Mouse (Mus musculus) lung, embryonic 16.5 days (tissue): Measurements from ENCODE around the gene Clec12a. TPM values are rescaled to one million over a fixed set of nuclear protein-coding genes. Genes with fewer than 3 reads are reported as not detected.

Experiments used
- ATAC-seq: fragments of 200-750 bp; cut with Nextera tagmentation; 2 replicates; pipeline ENCODE4 v1.8.0; 2017; ENCODE audit warnings: low read depth, mild to moderate bottlenecking, moderate library complexity
- H3K27ac ChIP-seq: fragments of 300-500 bp; sonication (generic); 2 replicates; pipeline ENCODE4 v1.5.1; 2014; ENCODE audit warnings: mild to moderate bottlenecking, control low read depth, low read length
- H3K27me3 ChIP-seq: fragments of 300-500 bp; sonication (generic); 2 replicates; pipeline ENCODE4 v1.6.1; 2014; ENCODE audit warnings: low read depth, low read length, mixed read lengths; ENCODE audit not compliant: control insufficient read depth, insufficient read depth
- H3K36me3 ChIP-seq: fragments of 300-500 bp; sonication (generic); 2 replicates; pipeline ENCODE4 v1.6.1; 2014; ENCODE audit warnings: low read length; ENCODE audit not compliant: control insufficient read depth, insufficient read depth
- H3K4me1 ChIP-seq: fragments of 300-500 bp; sonication (generic); replicated peaks from 2 replicates; pipeline ENCODE4 v1.6.1; 2014; ENCODE audit warnings: low read length, mixed read lengths; ENCODE audit not compliant: control insufficient read depth, insufficient read depth
- H3K4me2 ChIP-seq: fragments of 300-500 bp; sonication (generic); 2 replicates; pipeline ENCODE4 v1.6.1; 2014; ENCODE audit warnings: low read depth, low read length, control low read depth
- H3K4me3 ChIP-seq: fragments of 300-500 bp; sonication (generic); 2 replicates; pipeline ENCODE4 v1.5.1; 2014; ENCODE audit warnings: mild to moderate bottlenecking, low read length, control low read depth
- H3K9ac ChIP-seq: fragments of 300-500 bp; sonication (generic); 2 replicates; pipeline ENCODE4 v1.6.1; 2014; ENCODE audit warnings: low read length, control low read depth
- H3K9me3 ChIP-seq: fragments of 300-500 bp; sonication (generic); 2 replicates; pipeline ENCODE4 v1.6.1; 2016; ENCODE audit warnings: low read length; ENCODE audit not compliant: control insufficient read depth
- WGBS: fragments of 180-500 bp; shearing (Covaris S2); extraction: QIAGEN DNeasy Blood & Tissue Kit; methylation state at CpG from one replicate; pipeline ENCODE4 v1.1.7; 2014; 5-methylcytosine and 5-hydroxymethylcytosine counted together
- polyA plus RNA-seq: library from polyadenylated mRNA; unstranded; fragments of >200 nt; fragmentation: Nextera tagmentation; extraction: Ambion mirVana; gene quantifications from 2 replicates; pipeline ENCODE4 v1.2.1, GENCODE M21; 2015

Clec12a gene
- polyA plus RNA-seq, 1 experiment from 2014 or later: 3.3 TPM

DNA sequence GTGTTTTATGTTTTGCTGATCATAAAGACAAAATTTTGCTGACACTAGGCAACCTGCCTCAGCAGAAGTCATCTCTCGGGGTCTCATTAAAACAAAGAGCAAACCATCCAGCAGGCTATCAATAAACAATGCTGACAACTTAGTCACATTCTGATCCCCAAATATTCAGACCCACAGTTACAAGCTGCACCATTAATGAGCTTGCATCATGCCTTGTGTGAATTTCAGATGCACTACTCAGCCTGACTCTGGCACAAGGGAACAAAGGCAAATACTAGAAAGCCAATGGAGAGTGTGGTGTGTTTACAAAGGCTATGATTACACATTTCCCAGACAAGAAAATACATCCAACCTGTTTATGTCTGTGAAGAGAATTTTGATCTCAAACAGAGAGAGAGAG is 71.7 kb downstream of the Clec12a start:
- no peak overlapping the region for H3K9ac ChIP-seq
- H3K9me3 ChIP-seq: no peaks in the 10 kb centered on the region
- no peaks in the 10 kb centered on the region for H3K36me3 ChIP-seq
- no peak overlapping the region for H3K4me2 ChIP-seq
- H3K27ac ChIP-seq: no peak overlapping the region
- 66% methylated on average over 1 of the region's 1 CpGs for WGBS
- no peaks in the 10 kb centered on the region for H3K4me1 ChIP-seq
- no peaks in the 10 kb centered on the region for H3K27me3 ChIP-seq
- no peak for ATAC-seq
- H3K4me3 ChIP-seq: no peak overlapping the region

Other genes with a start within 250 kb of the Clec12a start
- gene Clec2e, start 241.8 kb upstream of the Clec12a start, polyA plus RNA-seq: not detected in 2 replicates
- gene Clec2d, start 162.1 kb upstream of the Clec12a start, polyA plus RNA-seq: 2.0 and 2.3 TPM in 2 replicates
- gene Cd69, start 67.3 kb upstream of the Clec12a start, polyA plus RNA-seq: 0.09 and 0.18 TPM in 2 replicates
- not detected in 2 replicates for gene 4922502D21Rik, start 10.9 kb upstream of the Clec12a start, polyA plus RNA-seq
- gene Clec12b, start 43.2 kb downstream of the Clec12a start, polyA plus RNA-seq: 0.36 and 0.50 TPM in 2 replicates
- 2.8 and 3.7 TPM in 2 replicates for gene Clec1b, start 54.6 kb downstream of the Clec12a start, polyA plus RNA-seq
- gene Clec9a, start 66.2 kb downstream of the Clec12a start, polyA plus RNA-seq: 1.5 and 1.6 TPM in 2 replicates
- 35.9 and 37.0 TPM in 2 replicates for gene Clec1a, start 109.3 kb downstream of the Clec12a start, polyA plus RNA-seq
- gene Olr1, start 164.5 kb downstream of the Clec12a start, polyA plus RNA-seq: 0.11 and 0.15 TPM in 2 replicates
- 0.09 TPM in 1 of 2 replicates, not detected in the other for gene Tmem52b, start 169.9 kb downstream of the Clec12a start, polyA plus RNA-seq
- gene Gabarapl1, start 190.5 kb downstream of the Clec12a start, polyA plus RNA-seq: 48.0 and 48.3 TPM in 2 replicates
- not detected in 2 replicates for gene Klre1, start 235.2 kb downstream of the Clec12a start, polyA plus RNA-seq
- gene Klrd1, start 249.1 kb downstream of the Clec12a start, polyA plus RNA-seq: 0.51 and 2.0 TPM in 2 replicates